Mouse (Mus musculus) thymus, adult 2 months (tissue): Measurements from ENCODE around the gene Tpgs1. TPM values are rescaled to one million over a fixed set of nuclear protein-coding genes. Genes with fewer than 3 reads are reported as not detected.
A peak's percentile ranks its signal among the peaks of the same experiment; 100 is the strongest.

Experiments
- DNase-seq: peaks from one replicate; pipeline ENCODE4 v3.0.0; 2021
- H3K27ac ChIP-seq: fragments of 200-500 bp; 2 replicates; pipeline ENCODE4 v1.5.1; 2012; ENCODE audit warnings: low read length, control low read depth; ENCODE audit not compliant: control insufficient read depth, insufficient read depth
- H3K27me3 ChIP-seq: fragments of 200-500 bp; 2 replicates; pipeline ENCODE4 v1.6.1; 2012; ENCODE audit warnings: mild to moderate bottlenecking, low read length, moderate library complexity, mixed read lengths; ENCODE audit not compliant: control insufficient read depth, insufficient read depth
- H3K36me3 ChIP-seq: fragments of 200-500 bp; 2 replicates; pipeline ENCODE4 v1.6.1; 2012; ENCODE audit warnings: mild to moderate bottlenecking, low read length, moderate library complexity; ENCODE audit not compliant: control insufficient read depth, insufficient read depth
- H3K4me1 ChIP-seq: fragments of 200-500 bp; replicated peaks from 2 replicates; pipeline ENCODE4 v1.6.1; 2012; ENCODE audit warnings: low read length; ENCODE audit not compliant: control insufficient read depth, insufficient read depth
- H3K4me3 ChIP-seq: fragments of 200-500 bp; 2 replicates; pipeline ENCODE4 v1.5.1; 2012; ENCODE audit warnings: mild to moderate bottlenecking, low read length, control low read depth, moderate library complexity; ENCODE audit not compliant: control insufficient read depth, insufficient read depth
- CTCF ChIP-seq: fragments of 200-500 bp; IDR thresholded peaks from 2 replicates; pipeline ENCODE4 v1.5.1; 2012; ENCODE audit warnings: mild to moderate bottlenecking, control low read depth, low read length, moderate library complexity, borderline replicate concordance; ENCODE audit not compliant: control insufficient read depth, poor library complexity, insufficient read depth; ENCODE audit errors: extremely low read depth
- POLR2A ChIP-seq: fragments of 200-500 bp; IDR thresholded peaks from 2 replicates; pipeline ENCODE4 v1.6.1; 2012; ENCODE audit warnings: mild to moderate bottlenecking, low read length, control low read depth, moderate library complexity; ENCODE audit not compliant: control insufficient read depth, poor library complexity, insufficient read depth; ENCODE audit errors: extremely low read depth
- WGBS: fragments of 180-500 bp; shearing (Covaris S2); methylation state at CpG from one replicate; pipeline ENCODE4 v1.1.7; 2018; 5-methylcytosine and 5-hydroxymethylcytosine counted together
- polyA plus RNA-seq: library from polyadenylated mRNA; depleted of rRNA; stranded (reverse); fragments of >200 nt; gene quantifications from 2 replicates; pipeline ENCODE4 v1.2.3, GENCODE M21; 2012

Gene Tpgs1
- polyA plus RNA-seq, 1 experiment: 92.3 TPM

DNA sequence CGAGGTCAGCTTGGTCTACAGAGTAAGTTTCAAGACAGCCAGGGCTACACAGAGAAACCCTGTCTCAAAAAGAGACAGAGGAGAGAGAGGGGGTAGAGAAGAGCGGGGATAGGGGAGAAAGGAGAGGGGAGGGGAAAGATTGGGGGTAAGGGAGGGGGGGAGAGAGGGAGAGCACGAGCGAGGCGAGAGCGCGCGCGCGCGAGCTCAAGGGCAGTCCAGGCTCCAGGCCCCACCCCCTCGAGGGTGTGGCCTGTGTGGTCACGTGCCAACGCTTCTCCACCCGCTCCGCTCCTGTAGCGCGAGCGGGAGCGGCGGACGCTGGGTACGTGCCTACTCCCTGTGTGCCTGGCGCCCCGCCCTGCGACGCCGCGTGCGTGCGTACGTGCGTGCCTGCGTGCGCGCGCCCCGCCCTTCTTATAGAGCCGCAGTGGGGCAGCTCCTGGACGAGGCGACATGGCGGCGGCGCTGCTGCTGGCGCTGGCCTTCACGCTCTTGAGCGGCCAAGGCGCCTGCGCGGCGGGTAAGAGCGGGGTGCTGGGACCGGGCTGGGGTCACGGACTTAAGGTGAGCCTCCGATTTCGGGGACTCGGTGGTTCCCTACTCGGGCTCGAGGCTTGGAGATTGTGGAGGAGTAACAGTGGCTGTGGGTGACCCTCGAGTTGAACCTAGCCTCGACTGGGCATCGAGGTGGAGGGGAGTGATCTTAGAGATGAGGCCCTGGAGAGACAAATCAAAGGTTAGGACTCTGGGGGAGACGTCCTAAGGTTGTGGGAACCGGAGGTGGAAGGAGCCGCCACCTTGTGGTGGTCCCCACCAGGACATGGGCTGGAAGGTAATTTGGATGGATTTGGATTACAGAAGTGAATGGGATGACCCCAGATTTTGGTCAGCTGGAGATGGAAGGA is 35.1 kb downstream of the Tpgs1 start, which contains the start of gene Bsg:
Gene Bsg (plus strand): TSS at position 427 of the 905 bp plus-strand sequence.
- peak; percentile 98 for DNase-seq
- Histone ChIP-seq H3K27me3 (no peaks in the 10 kb centered on the region), H3K4me1 (peaks cover 21% of the 10 kb centered on the region), H3K36me3 (no peaks in the 10 kb centered on the region), H3K4me3 (peak within 1 kb of the TSS; percentile 69), H3K27ac (no peak within 1 kb of the TSS)
- under 1% methylated on average over 60 of the region's 65 CpGs for WGBS
- peak; percentile 97 for TF ChIP-seq POLR2A
- no peak for TF ChIP-seq CTCF

- Histone ChIP-seq H3K4me3 (peak overlapping the region; percentile 69), H3K36me3 (peaks cover 4% of the 10 kb centered on the region; the same call in 1 of the 2 replicates), H3K27ac (no peak overlapping the region), H3K4me1 (peaks cover 21% of the 10 kb centered on the region), H3K27me3 (no peaks in the 10 kb centered on the region)
- WGBS: 8% methylated on average over 10 of the region's 10 CpGs
- no peak for DNase-seq
- TF ChIP-seq POLR2A (no peak), CTCF (no peak)
These were observed 35.8 kb downstream of the Tpgs1 start for GRCm38 (mm10) chr10:79704970-79705360.

- no peak for TF ChIP-seq CTCF
- TF ChIP-seq POLR2A: no peak
- H3K4me1 ChIP-seq: peaks cover 21% of the 10 kb centered on the region
- peaks cover 13% of the 10 kb centered on the region; the same call in 1 of the 2 replicates for H3K36me3 ChIP-seq
- 82% methylated on average over 5 of the region's 5 CpGs for WGBS
- no peak overlapping the region for H3K27ac ChIP-seq
- H3K4me3 ChIP-seq: no peak overlapping the region
- DNase-seq: no peak
- H3K27me3 ChIP-seq: no peaks in the 10 kb centered on the region
These were observed 36.8 kb downstream of the Tpgs1 start for GRCm38 (mm10) chr10:79705951-79706350.

- Histone ChIP-seq H3K27me3 (no peaks in the 10 kb centered on the region), H3K4me1 (peaks cover 21% of the 10 kb centered on the region), H3K27ac (no peak overlapping the region), H3K36me3 (peaks cover 13% of the 10 kb centered on the region; the same call in 1 of the 2 replicates), H3K4me3 (no peak overlapping the region)
- 83% methylated on average over 5 of the region's 5 CpGs for WGBS
- no peak for DNase-seq
- TF ChIP-seq POLR2A: no peak
- no peak for TF ChIP-seq CTCF
These were observed 37.4 kb downstream of the Tpgs1 start for GRCm38 (mm10) chr10:79706406-79707094.

- no peak for TF ChIP-seq POLR2A
- no peak for TF ChIP-seq CTCF
- no peak for DNase-seq
- Histone ChIP-seq H3K4me3 (no peak overlapping the region), H3K27me3 (no peaks in the 10 kb centered on the region), H3K27ac (no peak overlapping the region), H3K36me3 (peaks cover 13% of the 10 kb centered on the region; the same call in 1 of the 2 replicates), H3K4me1 (peaks cover 21% of the 10 kb centered on the region)
- 88% methylated on average over 1 of the region's 1 CpGs for WGBS
These were observed 38.0 kb downstream of the Tpgs1 start for GRCm38 (mm10) chr10:79707162-79707561.

DNA sequence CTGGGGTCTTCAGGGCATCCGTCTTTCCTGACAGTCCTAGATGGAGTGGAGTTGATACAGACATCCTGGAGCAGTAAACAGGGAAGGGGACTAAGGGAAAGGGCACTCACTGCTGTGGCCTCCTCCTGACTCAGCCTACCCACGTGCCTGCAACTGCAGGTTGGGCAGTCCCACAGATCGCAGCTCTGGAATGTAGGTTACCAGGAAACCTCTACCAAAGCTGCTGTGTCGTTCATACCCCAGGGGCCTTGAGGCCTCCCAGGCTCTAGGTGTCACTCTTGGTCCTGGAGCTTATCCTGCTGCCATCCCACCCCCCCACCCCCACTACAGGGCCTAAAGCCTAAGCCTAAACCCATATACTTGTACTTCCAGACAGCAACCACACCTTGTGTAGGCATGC is 38.6 kb downstream of the Tpgs1 start:
- Histone ChIP-seq H3K27ac (no peak overlapping the region), H3K4me3 (no peak overlapping the region), H3K4me1 (peaks cover 21% of the 10 kb centered on the region), H3K36me3 (peaks cover 13% of the 10 kb centered on the region; the same call in 1 of the 2 replicates), H3K27me3 (no peaks in the 10 kb centered on the region)
- 77% methylated on average over 4 of the region's 4 CpGs for WGBS
- TF ChIP-seq POLR2A (no peak), CTCF (no peak)
- DNase-seq: no peak

DNA sequence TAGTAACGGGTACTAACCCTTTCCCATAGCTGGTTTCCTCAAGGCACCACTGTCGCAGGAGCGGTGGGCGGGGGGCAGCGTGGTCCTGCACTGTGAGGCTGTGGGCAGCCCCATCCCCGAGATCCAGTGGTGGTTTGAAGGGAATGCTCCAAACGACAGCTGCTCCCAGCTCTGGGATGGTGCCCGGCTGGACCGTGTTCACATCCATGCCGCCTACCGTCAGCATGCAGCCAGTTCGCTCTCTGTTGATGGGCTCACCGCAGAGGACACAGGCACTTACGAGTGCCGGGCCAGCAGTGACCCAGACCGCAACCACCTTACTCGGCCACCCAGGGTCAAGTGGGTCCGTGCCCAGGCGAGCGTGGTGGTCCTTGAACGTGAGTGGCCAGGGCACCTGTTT is 39.5 kb downstream of the Tpgs1 start:
- no peak overlapping the region for H3K4me3 ChIP-seq
- peaks cover 21% of the 10 kb centered on the region for H3K4me1 ChIP-seq
- H3K27ac ChIP-seq: no peak overlapping the region
- peaks cover 13% of the 10 kb centered on the region; the same call in 1 of the 2 replicates for H3K36me3 ChIP-seq
- WGBS: 97% methylated on average over 21 of the region's 21 CpGs
- no peak for DNase-seq
- no peaks in the 10 kb centered on the region for H3K27me3 ChIP-seq
- TF ChIP-seq POLR2A (no peak), CTCF (no peak)
